Mouse (Mus musculus): ENCODE measurements around the gene Slc2a1. TPM values are rescaled to one million over a fixed set of nuclear protein-coding genes. Genes with fewer than 3 reads are reported as not detected.

The Slc2a1 gene
- polyA plus RNA-seq, 1 experiment from 2014 or later = 137 TPM

- ATAC-seq (ENCODE audit: low FRiP score) = no peak
- H3K27ac ChIP-seq (ENCODE audit: low read depth, low read length) = no peak overlapping the region
- WGBS = 83% methylated on average over 8 of the region's 8 CpGs
- DNase-seq (ENCODE audit: low spot score) = no peak
- H3K4me1 ChIP-seq (replicated peaks; ENCODE audit: control insufficient read depth, insufficient read depth, low read length) = no peaks in the 10 kb centered on the region; the same call in 1 of the 2 replicates
- no peak overlapping the region for H3K4me3 ChIP-seq (ENCODE audit: low read depth, low read length)
- no peak overlapping the region for H3K9ac ChIP-seq (ENCODE audit: low read depth, low read length)
- H3K36me3 ChIP-seq (ENCODE audit: control insufficient read depth, insufficient read depth, low read length) = peaks cover 15% of the 10 kb centered on the region
- H3K9me3 ChIP-seq (ENCODE audit: control insufficient read depth, low read length) = no peaks in the 10 kb centered on the region
- H3K4me2 ChIP-seq (replicated peaks; ENCODE audit: low read depth, low read length) = no peak overlapping the region
- H3K27me3 ChIP-seq (ENCODE audit: control insufficient read depth, insufficient read depth, low read length) = no peaks in the 10 kb centered on the region
These were observed 22.8 kb downstream of the Slc2a1 start for GRCm38 (mm10) chr4:119131189-119131910.

- Histone ChIP-seq H3K27ac (ENCODE audit: low read depth, low read length) (no peak overlapping the region), H3K9ac (ENCODE audit: low read depth, low read length) (no peak overlapping the region), H3K4me1 (replicated peaks; ENCODE audit: control insufficient read depth, insufficient read depth, low read length) (no peaks in the 10 kb centered on the region), H3K4me2 (replicated peaks; ENCODE audit: low read depth, low read length) (no peak overlapping the region), H3K9me3 (ENCODE audit: control insufficient read depth, low read length) (no peaks in the 10 kb centered on the region), H3K36me3 (ENCODE audit: control insufficient read depth, insufficient read depth, low read length) (peaks cover 18% of the 10 kb centered on the region), H3K27me3 (ENCODE audit: control insufficient read depth, insufficient read depth, low read length) (no peaks in the 10 kb centered on the region), H3K4me3 (ENCODE audit: low read depth, low read length) (no peak overlapping the region)
- WGBS = 92% methylated on average over 13 of the region's 13 CpGs
- no peak for ATAC-seq (ENCODE audit: low FRiP score)
- DNase-seq (ENCODE audit: low spot score) = no peak
These were observed 24.8 kb downstream of the Slc2a1 start for GRCm38 (mm10) chr4:119133306-119133705.

- H3K4me3 ChIP-seq (ENCODE audit: low read depth, low read length) = no peak overlapping the region
- no peak overlapping the region for H3K4me2 ChIP-seq (replicated peaks; ENCODE audit: low read depth, low read length)
- ATAC-seq (ENCODE audit: low FRiP score) (no peak), DNase-seq (ENCODE audit: low spot score) (no peak)
- no peaks in the 10 kb centered on the region for H3K9me3 ChIP-seq (ENCODE audit: control insufficient read depth, low read length)
- 91% methylated on average over 13 of the region's 13 CpGs for WGBS
- H3K4me1 ChIP-seq (replicated peaks; ENCODE audit: control insufficient read depth, insufficient read depth, low read length) = no peaks in the 10 kb centered on the region
- H3K36me3 ChIP-seq (ENCODE audit: control insufficient read depth, insufficient read depth, low read length) = peaks cover 18% of the 10 kb centered on the region
- H3K27ac ChIP-seq (ENCODE audit: low read depth, low read length) = no peak overlapping the region
- H3K27me3 ChIP-seq (ENCODE audit: control insufficient read depth, insufficient read depth, low read length) = no peaks in the 10 kb centered on the region
- no peak overlapping the region for H3K9ac ChIP-seq (ENCODE audit: low read depth, low read length)
These were observed 25.3 kb downstream of the Slc2a1 start for GRCm38 (mm10) chr4:119133860-119134259.

DNA sequence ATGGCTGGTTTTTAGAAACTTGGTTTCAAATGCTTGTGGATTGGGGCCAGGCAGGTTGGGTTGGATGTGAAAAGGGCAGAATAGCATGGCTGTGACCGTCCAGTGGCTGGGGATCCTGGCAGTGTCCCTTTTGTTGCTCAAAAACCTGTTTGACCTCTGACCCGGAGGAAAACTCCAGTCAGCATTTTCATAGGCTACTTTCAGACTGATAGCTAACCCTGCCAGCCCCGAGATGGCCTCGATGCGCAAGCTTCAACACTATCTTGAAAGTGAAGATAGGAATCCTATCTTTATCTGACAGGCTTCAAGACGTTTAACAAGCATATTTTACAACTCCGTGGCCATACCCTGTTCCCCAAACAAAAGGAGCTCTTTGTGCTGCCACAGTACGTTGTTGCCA is 28.8 kb downstream of the Slc2a1 start:
- Histone ChIP-seq H3K4me3 (ENCODE audit: low read depth, low read length) (no peak overlapping the region), H3K9me3 (ENCODE audit: control insufficient read depth, low read length) (no peaks in the 10 kb centered on the region), H3K27ac (ENCODE audit: low read depth, low read length) (no peak overlapping the region; the same call in 1 of the 2 replicates), H3K4me1 (replicated peaks; ENCODE audit: control insufficient read depth, insufficient read depth, low read length) (no peaks in the 10 kb centered on the region), H3K36me3 (ENCODE audit: control insufficient read depth, insufficient read depth, low read length) (peaks cover 18% of the 10 kb centered on the region), H3K27me3 (ENCODE audit: control insufficient read depth, insufficient read depth, low read length) (no peaks in the 10 kb centered on the region), H3K9ac (ENCODE audit: low read depth, low read length) (no peak overlapping the region), H3K4me2 (replicated peaks; ENCODE audit: low read depth, low read length) (no peak overlapping the region)
- DNase-seq (ENCODE audit: low spot score) (no peak), ATAC-seq (ENCODE audit: low FRiP score) (no peak)
- WGBS = 68% methylated on average over 8 of the region's 8 CpGs

- ATAC-seq (ENCODE audit: low FRiP score) (peak; percentile 79), DNase-seq (ENCODE audit: low spot score) (peak; percentile 81)
- H3K4me3 ChIP-seq (ENCODE audit: low read depth, low read length) = no peak overlapping the region
- H3K9me3 ChIP-seq (ENCODE audit: control insufficient read depth, low read length) = no peaks in the 10 kb centered on the region
- H3K27me3 ChIP-seq (ENCODE audit: control insufficient read depth, insufficient read depth, low read length) = no peaks in the 10 kb centered on the region
- H3K4me2 ChIP-seq (replicated peaks; ENCODE audit: low read depth, low read length) = peak overlapping the region; percentile 23
- 10% methylated on average over 18 of the region's 18 CpGs for WGBS
- no peaks in the 10 kb centered on the region for H3K4me1 ChIP-seq (replicated peaks; ENCODE audit: control insufficient read depth, insufficient read depth, low read length)
- H3K9ac ChIP-seq (ENCODE audit: low read depth, low read length) = no peak overlapping the region; the same call in 1 of the 2 replicates
- H3K27ac ChIP-seq (ENCODE audit: low read depth, low read length) = no peak overlapping the region
- H3K36me3 ChIP-seq (ENCODE audit: control insufficient read depth, insufficient read depth, low read length) = peaks cover 18% of the 10 kb centered on the region
These were observed 29.7 kb downstream of the Slc2a1 start for GRCm38 (mm10) chr4:119138171-119138570.

DNA sequence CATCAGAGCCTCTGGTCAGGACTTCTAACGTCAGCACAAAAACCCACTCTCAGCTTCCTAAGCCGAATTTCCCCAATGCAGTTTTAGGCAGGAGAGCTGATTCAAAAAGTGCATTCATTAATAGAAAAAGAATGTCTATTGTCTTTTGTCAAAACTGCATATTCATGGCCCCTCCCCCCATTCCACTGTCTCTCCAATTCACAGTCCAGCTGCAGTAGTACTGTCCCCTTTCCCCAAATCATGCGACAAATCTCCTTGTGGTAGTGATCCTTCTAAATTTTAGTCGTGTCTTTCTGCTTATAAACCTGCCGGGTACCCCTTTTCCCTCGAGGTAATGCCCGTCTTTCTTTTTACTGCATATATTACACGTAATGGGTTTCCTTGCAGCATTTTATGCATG is 30.3 kb downstream of the Slc2a1 start:
- H3K4me1 ChIP-seq (replicated peaks; ENCODE audit: control insufficient read depth, insufficient read depth, low read length) = no peaks in the 10 kb centered on the region
- H3K9me3 ChIP-seq (ENCODE audit: control insufficient read depth, low read length) = no peaks in the 10 kb centered on the region
- WGBS = 61% methylated on average over 8 of the region's 8 CpGs
- H3K27me3 ChIP-seq (ENCODE audit: control insufficient read depth, insufficient read depth, low read length) = no peaks in the 10 kb centered on the region
- peaks cover 18% of the 10 kb centered on the region for H3K36me3 ChIP-seq (ENCODE audit: control insufficient read depth, insufficient read depth, low read length)
- H3K4me3 ChIP-seq (ENCODE audit: low read depth, low read length) = no peak overlapping the region
- peak overlapping the region; percentile 23 for H3K4me2 ChIP-seq (replicated peaks; ENCODE audit: low read depth, low read length)
- no peak for DNase-seq (ENCODE audit: low spot score)
- ATAC-seq (ENCODE audit: low FRiP score) = no peak
- no peak overlapping the region for H3K27ac ChIP-seq (ENCODE audit: low read depth, low read length)
- no peak overlapping the region for H3K9ac ChIP-seq (ENCODE audit: low read depth, low read length)

- H3K36me3 ChIP-seq (ENCODE audit: control insufficient read depth, insufficient read depth, low read length) = peaks cover 15% of the 10 kb centered on the region; the same call in 1 of the 2 replicates
- no peaks in the 10 kb centered on the region for H3K9me3 ChIP-seq (ENCODE audit: control insufficient read depth, low read length)
- H3K4me1 ChIP-seq (replicated peaks; ENCODE audit: control insufficient read depth, insufficient read depth, low read length) = no peaks in the 10 kb centered on the region
- H3K4me2 ChIP-seq (replicated peaks; ENCODE audit: low read depth, low read length) = no peak overlapping the region
- ATAC-seq (ENCODE audit: low FRiP score) (no peak), DNase-seq (ENCODE audit: low spot score) (peak; percentile 71)
- 50% methylated on average over 3 of the region's 3 CpGs for WGBS
- H3K9ac ChIP-seq (ENCODE audit: low read depth, low read length) = no peak overlapping the region
- no peaks in the 10 kb centered on the region for H3K27me3 ChIP-seq (ENCODE audit: control insufficient read depth, insufficient read depth, low read length)
- no peak overlapping the region for H3K27ac ChIP-seq (ENCODE audit: low read depth, low read length)
- no peak overlapping the region for H3K4me3 ChIP-seq (ENCODE audit: low read depth, low read length)
These were observed 31.6 kb downstream of the Slc2a1 start for GRCm38 (mm10) chr4:119140126-119140525.

GRCm38 (mm10) chr4:119141191-119141590 is 32.7 kb downstream of the Slc2a1 start:
- H3K27me3 ChIP-seq (ENCODE audit: control insufficient read depth, insufficient read depth, low read length) = no peaks in the 10 kb centered on the region
- 53% methylated on average over 10 of the region's 10 CpGs for WGBS
- H3K4me1 ChIP-seq (replicated peaks; ENCODE audit: control insufficient read depth, insufficient read depth, low read length) = no peaks in the 10 kb centered on the region
- no peak overlapping the region for H3K4me2 ChIP-seq (replicated peaks; ENCODE audit: low read depth, low read length)
- H3K4me3 ChIP-seq (ENCODE audit: low read depth, low read length) = no peak overlapping the region
- no peak overlapping the region for H3K9ac ChIP-seq (ENCODE audit: low read depth, low read length)
- peaks cover 5% of the 10 kb centered on the region; the same call in 1 of the 2 replicates for H3K36me3 ChIP-seq (ENCODE audit: control insufficient read depth, insufficient read depth, low read length)
- DNase-seq (ENCODE audit: low spot score) (no peak), ATAC-seq (ENCODE audit: low FRiP score) (peak; percentile 12; the same call in 1 of the 2 replicates)
- H3K27ac ChIP-seq (ENCODE audit: low read depth, low read length) = no peak overlapping the region
- no peaks in the 10 kb centered on the region for H3K9me3 ChIP-seq (ENCODE audit: control insufficient read depth, low read length)
